Mouse (Mus musculus) spleen, postnatal 0 days (tissue): ENCODE measurements around the gene Arhgap18. TPM values are rescaled to one million over a fixed set of nuclear protein-coding genes. Genes with fewer than 3 reads are reported as not detected.

Experiments
- polyA plus RNA-seq: library from polyadenylated mRNA; unstranded; fragments of >200 nt; fragmentation: Nextera tagmentation; extraction: Ambion mirVana; gene quantifications from 2 replicates; pipeline ENCODE4 v1.2.1, GENCODE M21; 2015

Arhgap18 gene
- 13.7 and 15.2 TPM in 2 replicates for polyA plus RNA-seq

GRCm38 (mm10) chr10:26752929-26753567 lies at the start of gene Arhgap18:
TSS of gene Arhgap18 (plus strand) at chr10:26753421.

